Mouse (Mus musculus): ENCODE results near the gene Mipol1. TPM values are rescaled to one million over a fixed set of nuclear protein-coding genes. Genes with fewer than 3 reads are reported as not detected.

Gene Mipol1
- polyA plus RNA-seq, 1 experiment from 2014 or later = 7.5 TPM

DNA sequence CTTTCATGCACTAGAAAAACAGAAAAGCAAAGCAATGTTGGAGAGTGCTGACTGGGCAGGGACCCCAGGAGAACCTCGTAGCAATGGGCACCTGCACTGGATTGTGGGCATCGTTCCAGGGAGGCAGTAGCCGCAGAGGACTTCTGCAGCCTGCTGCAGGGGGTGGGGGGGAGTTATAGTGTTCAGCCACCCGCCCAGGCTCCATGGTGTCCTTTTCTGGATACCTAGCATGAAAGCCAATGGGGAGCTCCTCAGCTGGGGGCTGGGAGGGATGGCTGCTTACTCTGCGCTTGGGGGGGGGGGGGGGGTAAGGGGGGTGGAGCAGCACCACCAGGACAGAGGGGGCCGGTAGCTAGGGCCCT is 304.3 kb downstream of the Mipol1 start:
- ATAC-seq (ENCODE audit: extremely low read depth, insufficient number of reproducible peaks, low FRiP score, low TSS enrichment) = no peak

DNA sequence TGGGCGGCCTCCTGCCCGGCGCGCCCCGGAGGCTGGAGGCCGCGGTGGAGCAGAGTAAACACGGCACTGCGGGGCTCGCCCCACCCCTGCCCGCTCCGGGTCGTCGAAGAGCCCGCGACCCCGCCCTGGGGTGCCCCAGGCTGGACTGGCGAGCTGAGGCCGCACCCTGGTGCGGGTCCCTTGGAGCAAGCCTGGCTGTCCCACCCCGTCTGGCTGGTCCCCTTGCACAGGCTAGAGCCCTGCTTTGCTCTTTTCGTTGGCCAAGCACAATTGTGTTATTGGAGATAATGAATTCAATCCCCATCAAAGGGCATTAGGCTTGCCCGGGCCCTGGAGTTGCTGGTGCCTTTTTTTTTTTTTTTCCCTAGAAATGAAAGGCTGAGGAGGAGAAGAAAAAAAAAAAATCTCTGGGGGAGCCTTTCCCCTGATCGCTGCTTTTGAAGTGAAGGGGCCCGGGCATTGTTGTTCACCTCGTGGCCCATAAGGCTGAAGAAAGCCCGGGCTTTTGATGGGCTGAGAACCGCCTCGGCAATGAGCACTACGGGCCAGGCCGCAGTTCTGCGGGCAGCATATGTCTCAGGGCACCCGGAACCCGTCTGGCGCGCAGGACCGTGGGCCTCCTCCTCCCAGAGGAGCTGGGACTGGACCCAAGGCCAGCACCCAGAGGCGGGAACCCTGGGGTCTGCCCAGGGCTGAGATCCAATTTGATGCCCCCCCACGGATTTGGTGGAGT is 304.8 kb downstream of the Mipol1 start:
- Histone ChIP-seq H3K27me3 (replicated peaks) (peaks cover 95% of the 10 kb centered on the region), H3K4me2 (peak overlapping the region; percentile 34), H3K9me3 (no peaks in the 10 kb centered on the region), H3K27ac (replicated peaks) (no peak overlapping the region), H3K4me3 (peak overlapping the region; percentile 27), H3K9ac (no peak overlapping the region), H3K36me3 (no peaks in the 10 kb centered on the region), H3K4me1 (peaks cover 17% of the 10 kb centered on the region)
- under 1% methylated on average over 39 of the region's 39 CpGs for WGBS
- ATAC-seq (ENCODE audit: extremely low read depth, insufficient number of reproducible peaks, low FRiP score, low TSS enrichment) = no peak

More for the DNA sequence above, 304.3 kb downstream of the Mipol1 start:
- H3K9me3 ChIP-seq = no peaks in the 10 kb centered on the region
- WGBS = 3% methylated on average over 5 of the region's 6 CpGs
- no peaks in the 10 kb centered on the region for H3K36me3 ChIP-seq
- H3K9ac ChIP-seq = no peak overlapping the region
- H3K4me1 ChIP-seq = peaks cover 17% of the 10 kb centered on the region
- H3K4me3 ChIP-seq = peak overlapping the region; percentile 27
- peaks cover 95% of the 10 kb centered on the region for H3K27me3 ChIP-seq (replicated peaks)
- H3K4me2 ChIP-seq = peak overlapping the region; percentile 34
- no peak overlapping the region for H3K27ac ChIP-seq (replicated peaks)

DNA sequence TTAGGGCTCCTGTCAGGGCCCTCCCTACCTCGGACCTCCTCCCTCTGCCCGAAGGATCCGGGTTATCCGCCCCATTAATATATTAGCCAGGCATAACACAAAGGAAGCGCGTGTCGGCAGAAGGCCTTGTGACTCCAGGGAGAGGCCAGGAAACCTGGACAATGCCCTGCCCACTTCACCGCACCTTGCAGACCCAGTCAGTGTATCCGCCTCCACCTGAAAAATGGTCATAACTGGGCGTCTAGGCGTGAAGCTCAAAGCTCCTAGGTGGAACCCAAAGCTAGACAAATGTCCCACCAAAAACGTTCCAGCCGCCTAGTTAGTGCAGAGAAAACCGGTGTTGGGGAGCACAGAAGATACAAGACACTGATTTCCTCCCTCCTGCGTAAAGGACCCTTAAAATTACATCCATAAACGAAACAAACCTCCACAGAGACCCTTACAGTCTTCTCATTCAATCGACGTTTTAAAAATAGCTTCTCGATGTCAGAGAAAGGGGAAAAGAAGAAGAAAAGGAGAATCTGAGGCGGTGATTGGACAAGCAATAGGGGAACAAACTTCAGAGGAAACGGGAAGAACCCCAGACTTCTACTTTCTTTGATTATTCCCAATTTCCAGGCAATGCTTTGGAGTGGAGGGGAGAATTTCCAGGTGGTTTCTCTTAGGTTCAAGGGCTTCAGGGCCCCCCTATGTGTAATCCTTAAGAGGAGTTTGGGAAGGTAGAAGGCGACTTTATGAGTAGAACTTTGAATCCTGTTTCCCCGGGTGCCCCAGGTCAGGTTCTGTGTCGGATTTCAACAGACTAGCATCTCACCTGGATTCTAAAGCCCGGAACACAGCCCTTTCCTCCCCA is 306.1 kb downstream of the Mipol1 start:
- Histone ChIP-seq H3K4me3 (no peak overlapping the region), H3K4me1 (peaks cover 17% of the 10 kb centered on the region), H3K27me3 (replicated peaks) (peaks cover 92% of the 10 kb centered on the region), H3K36me3 (no peaks in the 10 kb centered on the region), H3K9ac (no peak overlapping the region), H3K4me2 (no peak overlapping the region), H3K27ac (replicated peaks) (no peak overlapping the region), H3K9me3 (no peaks in the 10 kb centered on the region)
- 1% methylated on average over 25 of the region's 25 CpGs for WGBS
- no peak for ATAC-seq (ENCODE audit: extremely low read depth, insufficient number of reproducible peaks, low FRiP score, low TSS enrichment)

DNA sequence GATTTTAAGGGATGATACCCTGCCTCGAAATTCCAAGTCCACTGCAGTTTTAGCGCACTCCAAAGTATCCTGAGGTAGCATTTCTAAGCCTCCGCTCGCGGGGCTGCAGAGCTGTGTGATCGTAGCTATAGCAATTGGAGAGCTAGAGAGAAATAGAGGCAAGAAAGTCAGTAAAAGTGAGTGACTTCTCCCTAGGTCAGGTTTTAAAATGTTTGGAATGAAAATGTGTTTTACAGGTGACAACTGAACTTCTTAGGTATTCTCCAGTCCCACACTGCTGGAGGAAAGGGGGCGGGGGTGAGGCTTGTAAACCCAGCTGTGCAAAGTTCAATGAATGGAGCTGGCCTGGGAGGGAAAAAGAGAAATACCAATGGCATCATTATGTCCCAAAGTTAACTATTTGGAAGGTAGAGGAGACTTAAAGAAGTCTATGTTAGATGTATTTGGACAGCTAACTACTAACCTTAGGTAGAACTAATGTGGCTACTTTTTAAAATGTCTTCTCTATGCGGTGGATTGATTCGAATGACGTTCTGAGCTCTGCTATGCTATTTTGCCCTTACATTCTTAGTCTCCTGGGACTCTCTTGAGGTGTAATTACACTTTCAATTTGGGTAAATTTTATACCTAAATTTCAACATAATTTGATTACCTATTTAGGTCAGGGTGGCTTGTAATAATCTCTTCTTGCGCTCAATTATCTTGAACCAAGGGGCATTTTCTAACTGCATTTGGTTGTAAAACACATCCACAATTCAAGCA is 306.9 kb downstream of the Mipol1 start:
- H3K27ac ChIP-seq (replicated peaks) = no peak overlapping the region
- 4% methylated on average over 11 of the region's 11 CpGs for WGBS

DNA sequence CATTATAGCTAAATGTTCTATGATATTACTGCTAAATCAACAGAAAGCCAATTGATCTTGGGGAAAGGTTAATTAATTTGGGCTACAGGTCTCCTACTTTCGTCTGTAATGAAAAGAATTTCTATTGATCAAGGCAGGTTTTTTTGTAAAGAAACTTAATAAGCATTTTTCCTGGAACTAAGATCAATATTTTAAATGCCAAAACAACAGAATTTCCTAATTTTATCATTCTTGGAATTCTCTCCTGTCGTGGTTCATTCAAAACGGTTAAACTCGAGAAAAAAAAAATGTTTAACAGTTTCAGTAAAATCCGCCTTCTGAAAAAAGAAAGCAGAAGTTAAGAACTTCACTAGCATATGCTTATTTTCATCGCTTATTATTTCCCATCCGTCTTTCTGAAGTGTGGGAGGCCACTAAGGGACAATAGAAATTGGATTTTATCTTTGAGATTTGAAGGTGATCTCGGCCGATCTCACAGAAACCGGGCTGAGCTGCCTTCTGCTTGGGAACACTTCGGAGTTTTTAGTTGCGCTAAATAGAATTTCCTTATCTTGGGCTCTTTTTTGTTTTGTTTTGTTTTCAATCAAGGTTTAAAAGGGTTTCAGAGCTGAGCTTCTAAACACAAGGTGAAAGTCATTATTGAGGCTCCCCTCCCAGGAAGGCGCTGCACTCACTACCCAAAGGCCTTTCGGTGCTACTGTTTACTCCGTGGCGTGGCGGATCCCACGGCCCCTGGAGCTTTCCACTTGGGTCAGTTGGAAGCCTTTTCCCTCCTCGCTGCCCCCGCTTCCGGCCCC is 307.8 kb downstream of the Mipol1 start:
- no peak overlapping the region for H3K27ac ChIP-seq (replicated peaks)
- no peak overlapping the region for H3K9ac ChIP-seq
- peak overlapping the region; percentile 43 for H3K4me3 ChIP-seq
- H3K4me1 ChIP-seq = peaks cover 25% of the 10 kb centered on the region
- no peaks in the 10 kb centered on the region for H3K9me3 ChIP-seq
- WGBS = under 1% methylated on average over 21 of the region's 21 CpGs
- H3K27me3 ChIP-seq (replicated peaks) = peaks cover 92% of the 10 kb centered on the region
- peak overlapping the region; percentile 64 for H3K4me2 ChIP-seq
- H3K36me3 ChIP-seq = no peaks in the 10 kb centered on the region
- no peak for ATAC-seq (ENCODE audit: extremely low read depth, insufficient number of reproducible peaks, low FRiP score, low TSS enrichment)

More for the DNA sequence above, 306.9 kb downstream of the Mipol1 start:
- no peak for ATAC-seq (ENCODE audit: extremely low read depth, insufficient number of reproducible peaks, low FRiP score, low TSS enrichment)
- Histone ChIP-seq H3K4me3 (no peak overlapping the region), H3K9me3 (no peaks in the 10 kb centered on the region), H3K27me3 (replicated peaks) (peaks cover 92% of the 10 kb centered on the region), H3K4me1 (peaks cover 18% of the 10 kb centered on the region), H3K9ac (no peak overlapping the region), H3K36me3 (no peaks in the 10 kb centered on the region), H3K4me2 (no peak overlapping the region)

DNA sequence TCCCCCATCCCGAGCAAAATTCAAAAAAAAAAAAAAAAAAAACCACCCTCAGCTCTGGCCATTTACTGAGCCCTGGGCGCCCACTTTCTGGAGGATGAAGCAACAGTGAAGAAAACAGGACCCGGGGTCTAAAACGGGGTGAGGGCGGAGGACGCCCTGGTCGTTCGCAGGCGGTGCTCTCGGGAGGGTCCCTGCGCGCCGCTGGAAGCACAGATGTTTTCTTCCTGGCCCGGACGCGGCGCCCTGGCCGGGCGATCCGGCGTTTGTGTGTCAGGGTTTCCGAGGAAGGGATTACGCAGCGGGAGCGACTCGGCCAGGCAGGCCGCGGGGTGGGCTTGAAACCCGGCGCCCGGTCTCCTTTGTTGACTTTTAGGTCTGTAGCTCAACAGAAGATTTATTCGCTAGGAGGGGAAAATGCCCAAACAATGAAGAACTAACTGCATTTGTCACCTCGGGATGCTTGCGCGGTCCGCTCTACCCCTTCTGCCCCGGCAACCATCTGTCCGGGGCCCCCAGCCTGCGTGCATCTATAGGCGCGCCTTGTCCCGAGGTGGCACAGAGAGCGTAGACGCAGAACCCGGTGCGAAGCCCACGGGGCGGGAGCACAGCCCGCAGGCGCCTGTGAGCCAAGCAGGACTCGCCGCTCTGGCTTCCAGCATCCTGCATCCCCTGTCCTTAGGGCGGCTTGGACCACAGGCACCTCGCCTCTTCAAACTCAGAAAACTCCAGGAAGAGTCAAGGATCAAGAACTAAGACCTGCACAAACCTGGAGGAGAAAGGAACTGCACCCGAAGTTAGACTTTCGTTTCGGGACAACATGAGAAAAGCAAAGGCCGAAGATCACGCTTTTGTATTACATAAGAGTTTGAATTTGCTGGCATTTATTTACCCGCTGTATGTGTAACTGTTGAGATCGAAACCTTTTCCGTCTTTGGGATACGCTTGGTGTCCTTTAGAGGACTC is 308.6 kb downstream of the Mipol1 start:
- H3K4me2 ChIP-seq = peak overlapping the region; percentile 64
- H3K9me3 ChIP-seq = no peaks in the 10 kb centered on the region
- peak overlapping the region; percentile 43 for H3K4me3 ChIP-seq
- WGBS = under 1% methylated on average over 63 of the region's 63 CpGs
- H3K27me3 ChIP-seq (replicated peaks) = peaks cover 92% of the 10 kb centered on the region
- no peak overlapping the region for H3K27ac ChIP-seq (replicated peaks)
- H3K9ac ChIP-seq = peak overlapping the region; percentile 58
- no peaks in the 10 kb centered on the region for H3K36me3 ChIP-seq
- ATAC-seq (ENCODE audit: extremely low read depth, insufficient number of reproducible peaks, low FRiP score, low TSS enrichment) = no peak
- H3K4me1 ChIP-seq = peaks cover 25% of the 10 kb centered on the region

DNA sequence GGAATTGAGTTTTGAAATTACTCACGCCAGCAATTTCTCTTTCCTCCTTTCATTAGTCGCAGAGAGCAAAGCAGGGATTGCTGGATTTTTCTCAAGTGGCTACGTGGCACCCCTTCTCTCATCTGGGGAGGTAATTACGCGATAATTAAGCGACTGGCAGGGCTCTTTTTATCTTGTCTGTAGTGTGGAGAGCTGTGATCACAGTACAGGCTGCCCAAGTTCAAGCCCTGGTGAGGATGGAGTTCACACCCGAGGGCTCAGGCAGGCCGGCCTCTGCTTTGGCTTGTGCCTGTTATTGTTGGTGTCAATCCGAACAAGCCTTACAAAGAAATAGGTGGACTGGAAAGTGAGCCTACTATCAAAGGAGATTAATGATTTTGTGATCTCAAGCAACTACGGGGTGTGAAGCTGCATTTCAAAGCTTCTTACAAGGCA is 309.3 kb downstream of the Mipol1 start:
- Histone ChIP-seq H3K27me3 (replicated peaks) (peaks cover 92% of the 10 kb centered on the region), H3K4me1 (peaks cover 25% of the 10 kb centered on the region), H3K4me2 (peak overlapping the region; percentile 64), H3K36me3 (no peaks in the 10 kb centered on the region), H3K27ac (replicated peaks) (no peak overlapping the region), H3K9ac (no peak overlapping the region), H3K4me3 (peak overlapping the region; percentile 43), H3K9me3 (no peaks in the 10 kb centered on the region)
- WGBS = 3% methylated on average over 10 of the region's 10 CpGs
- no peak for ATAC-seq (ENCODE audit: extremely low read depth, insufficient number of reproducible peaks, low FRiP score, low TSS enrichment)

DNA sequence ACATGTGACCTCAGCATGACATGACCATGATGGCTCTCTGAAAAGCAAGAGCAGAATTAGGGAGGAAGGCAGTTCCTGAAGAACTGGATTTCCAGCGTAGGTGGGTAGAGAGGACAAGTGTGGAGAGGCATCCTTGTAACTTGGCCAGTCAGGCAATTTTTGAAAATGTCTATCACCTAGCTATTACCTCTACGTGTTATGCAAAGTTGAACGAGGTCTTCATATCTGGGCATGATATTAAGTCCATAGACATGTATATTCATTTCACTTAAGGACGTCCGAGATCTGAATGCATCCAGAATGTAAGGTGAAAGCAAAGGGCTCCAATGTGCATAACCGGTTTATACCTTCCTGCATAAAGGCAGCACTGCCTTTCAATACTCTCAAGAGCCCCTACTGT is 310.9 kb downstream of the Mipol1 start:
- H3K9ac ChIP-seq = no peak overlapping the region
- no peaks in the 10 kb centered on the region for H3K36me3 ChIP-seq
- no peaks in the 10 kb centered on the region for H3K9me3 ChIP-seq
- no peak for ATAC-seq (ENCODE audit: extremely low read depth, insufficient number of reproducible peaks, low FRiP score, low TSS enrichment)
- peaks cover 92% of the 10 kb centered on the region for H3K27me3 ChIP-seq (replicated peaks)
- H3K4me3 ChIP-seq = no peak overlapping the region
- no peak overlapping the region for H3K4me2 ChIP-seq
- H3K27ac ChIP-seq (replicated peaks) = no peak overlapping the region
- H3K4me1 ChIP-seq = peaks cover 32% of the 10 kb centered on the region
- WGBS = 6% methylated on average over 6 of the region's 6 CpGs

DNA sequence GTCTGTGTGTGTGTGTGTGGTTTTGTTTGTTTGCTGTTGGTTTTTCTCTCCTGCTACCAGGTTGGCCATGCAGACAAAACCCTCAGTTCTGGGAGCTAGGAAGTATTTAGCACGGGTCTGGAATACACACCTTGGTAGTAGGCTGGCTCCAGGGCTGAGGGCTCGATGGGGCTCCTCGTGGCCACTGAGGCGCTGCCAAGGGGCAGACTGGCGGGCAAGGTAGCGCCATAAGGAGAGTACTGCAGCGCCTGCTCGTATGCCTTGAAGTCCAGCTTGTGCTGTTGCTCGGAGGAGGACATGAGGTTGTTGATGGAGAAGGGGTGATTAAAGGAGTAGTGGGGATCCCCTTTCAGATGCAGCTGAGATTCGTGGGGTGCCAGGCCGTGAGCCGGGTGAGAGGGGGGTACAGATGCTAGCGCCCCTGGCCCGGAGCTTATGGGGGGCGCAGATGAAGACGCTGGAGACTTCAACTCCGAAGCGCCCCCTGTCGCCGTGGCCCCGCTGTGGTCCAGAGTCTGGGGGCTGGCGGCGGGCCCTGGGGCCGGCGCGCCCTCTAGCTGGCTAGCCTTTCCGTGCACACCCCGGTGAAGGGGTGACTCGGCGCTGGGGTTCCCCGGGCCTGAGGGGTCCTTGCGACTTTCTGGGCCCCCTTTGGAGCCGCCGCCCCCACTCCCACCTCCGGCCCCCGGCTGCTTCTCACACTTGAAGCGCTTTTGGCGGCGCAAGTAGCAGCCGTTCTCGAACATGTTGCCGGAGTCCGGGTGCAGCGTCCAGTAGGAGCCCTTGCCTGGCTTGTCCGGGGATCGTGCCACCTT is 311.9 kb downstream of the Mipol1 start:
- H3K27me3 ChIP-seq (replicated peaks) = peaks cover 92% of the 10 kb centered on the region
- no peaks in the 10 kb centered on the region for H3K9me3 ChIP-seq
- 1% methylated on average over 46 of the region's 46 CpGs for WGBS
- H3K9ac ChIP-seq = no peak overlapping the region
- peaks cover 40% of the 10 kb centered on the region for H3K4me1 ChIP-seq
- no peak for ATAC-seq (ENCODE audit: extremely low read depth, insufficient number of reproducible peaks, low FRiP score, low TSS enrichment)
- peak overlapping the region; percentile 42 for H3K4me2 ChIP-seq
- H3K27ac ChIP-seq (replicated peaks) = no peak overlapping the region
- peak overlapping the region; percentile 40 for H3K4me3 ChIP-seq
- H3K36me3 ChIP-seq = no peaks in the 10 kb centered on the region
